Mouse (Mus musculus): ENCODE data around the gene Usp36.
A peak's percentile ranks its signal among the peaks of the same experiment; 100 is the strongest.

- peak; percentile 48 for TF ChIP-seq CTCF (IDR thresholded peaks at IDR 0.05; ENCODE audit: low read depth, low read length)
- no peak for TF ChIP-seq POLR2A (IDR thresholded peaks at IDR 0.05; ENCODE audit: insufficient read depth, low read length)
- TF ChIP-seq EP300 (IDR thresholded peaks at IDR 0.05; ENCODE audit: insufficient read depth, low read depth, low read length) = no peak
Observed at GRCm38 (mm10) chr11:118297967-118298366, 7.9 kb upstream of the Usp36 start.
